Mouse (Mus musculus) midbrain, embryonic 12.5 days (tissue): ENCODE results near the gene Aurkc. TPM values are rescaled to one million over a fixed set of nuclear protein-coding genes. Genes with fewer than 3 reads are reported as not detected.
"Not testable (repeated sequence)": the region's sequence is repeated elsewhere in the genome, so short reads cannot be mapped to it uniquely, and the experiment has no call there.

ENCODE experiments used
- ATAC-seq: fragments of 200-750 bp; cut with Nextera tagmentation; 2 replicates; pipeline ENCODE4 v1.8.0; 2017; ENCODE audit warnings: low read depth, moderate TSS enrichment, moderate library complexity; ENCODE audit not compliant: low FRiP score
- H3K27ac ChIP-seq: fragments of 300-500 bp; sonication (generic); replicated peaks from 2 replicates; pipeline ENCODE4 v1.5.1; 2016; ENCODE audit warnings: mild to moderate bottlenecking
- H3K27me3 ChIP-seq: fragments of 300-500 bp; sonication (generic); 2 replicates; pipeline ENCODE4 v1.6.1; 2016; ENCODE audit warnings: mild to moderate bottlenecking
- H3K36me3 ChIP-seq: fragments of 300-500 bp; sonication (generic); 2 replicates; pipeline ENCODE4 v1.6.1; 2016
- H3K4me1 ChIP-seq: fragments of 300-500 bp; sonication (generic); 2 replicates; pipeline ENCODE4 v1.6.1; 2016
- H3K4me2 ChIP-seq: fragments of 300-500 bp; sonication (generic); replicated peaks from 2 replicates; pipeline ENCODE4 v1.6.1; 2016; ENCODE audit warnings: mild to moderate bottlenecking, moderate library complexity
- H3K4me3 ChIP-seq: fragments of 300-500 bp; sonication (generic); 2 replicates; pipeline ENCODE4 v1.5.1; 2016; ENCODE audit warnings: mild to moderate bottlenecking
- H3K9ac ChIP-seq: fragments of 300-500 bp; sonication (generic); replicated peaks from 2 replicates; pipeline ENCODE4 v1.6.1; 2016; ENCODE audit warnings: mild to moderate bottlenecking, moderate library complexity
- H3K9me3 ChIP-seq: fragments of 300-500 bp; sonication (generic); 2 replicates; pipeline ENCODE4 v1.6.1; 2016; ENCODE audit warnings: mild to moderate bottlenecking
- WGBS: fragments of 180-500 bp; shearing (Covaris S2); methylation state at CpG from one replicate; pipeline ENCODE4 v1.1.7; 2016; 5-methylcytosine and 5-hydroxymethylcytosine counted together
- polyA plus RNA-seq: library from polyadenylated mRNA; unstranded; fragments of >200 nt; fragmentation: Nextera tagmentation; extraction: Ambion mirVana; gene quantifications from 2 replicates; pipeline ENCODE4 v1.2.1, GENCODE M21; 2016

Gene Aurkc
- not detected in 2 replicates for polyA plus RNA-seq

DNA sequence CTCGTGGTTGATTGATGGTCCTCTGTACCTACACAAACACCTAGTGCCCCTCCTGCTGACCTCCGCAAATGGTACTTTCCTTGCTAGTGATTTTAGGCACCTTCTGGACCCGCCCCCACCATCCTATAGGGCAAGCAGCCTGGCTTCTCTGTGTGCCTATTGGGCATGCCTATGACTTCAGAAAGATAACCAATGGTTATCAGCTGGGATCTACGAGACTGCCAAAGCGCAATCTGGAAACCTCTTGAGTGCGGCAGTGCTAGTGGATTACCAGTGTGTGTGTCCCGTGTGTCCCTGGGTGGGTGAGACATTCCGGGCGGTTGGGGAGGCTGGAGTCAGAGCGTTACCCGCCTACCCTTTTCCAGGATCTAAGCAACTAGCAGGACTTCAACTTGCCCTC, at the start of gene Aurkc:
Aurkc (plus strand) TSS at position 50 of the 400 bp plus-strand sequence.
- H3K4me2 ChIP-seq, H3K9me3 ChIP-seq, H3K4me1 ChIP-seq, ATAC-seq, H3K4me3 ChIP-seq, H3K27me3 ChIP-seq, H3K9ac ChIP-seq, H3K36me3 ChIP-seq, H3K27ac ChIP-seq: not testable (repeated sequence)
- WGBS: 83% methylated on average over 11 of the region's 11 CpGs

DNA sequence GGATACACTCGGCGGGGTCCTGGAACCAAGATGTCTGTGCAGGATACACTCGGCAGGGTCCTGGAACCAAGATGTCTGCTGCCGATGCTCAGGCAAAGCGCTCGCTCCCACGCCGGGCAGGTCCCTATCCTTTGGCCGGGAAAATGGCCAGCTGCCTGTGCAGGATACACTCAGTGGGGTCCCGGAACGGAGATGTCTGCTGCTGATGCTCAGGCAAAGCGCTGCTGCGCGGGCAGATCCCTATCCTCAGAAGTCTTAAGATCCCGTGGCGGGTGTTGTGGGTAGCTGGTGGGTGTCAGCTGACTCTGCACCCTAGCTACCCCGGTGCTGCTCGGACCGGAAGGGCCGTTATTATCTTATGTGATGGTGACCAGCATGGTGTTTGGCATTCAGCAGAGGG, 47.0 kb upstream of the Aurkc start:
- not testable (repeated sequence) for H3K4me3 ChIP-seq, ATAC-seq, H3K9me3 ChIP-seq, H3K4me2 ChIP-seq, H3K9ac ChIP-seq, H3K27me3 ChIP-seq, H3K4me1 ChIP-seq, H3K36me3 ChIP-seq, H3K27ac ChIP-seq
- 92% methylated on average over 20 of the region's 20 CpGs for WGBS

- no peaks in the 10 kb centered on the region for H3K27me3 ChIP-seq
- H3K9ac ChIP-seq: no peak overlapping the region
- ATAC-seq: no peak
- no peaks in the 10 kb centered on the region for H3K9me3 ChIP-seq
- no peaks in the 10 kb centered on the region for H3K4me1 ChIP-seq
- H3K4me2 ChIP-seq: no peak overlapping the region
- 87% methylated on average over 4 of the region's 4 CpGs for WGBS
- no peak overlapping the region for H3K4me3 ChIP-seq
- no peaks in the 10 kb centered on the region for H3K36me3 ChIP-seq
- no peak overlapping the region for H3K27ac ChIP-seq
These were observed 38.5 kb upstream of the Aurkc start for GRCm38 (mm10) chr7:6956576-6956975.

GRCm38 (mm10) chr7:6958574-6958973, 36.5 kb upstream of the Aurkc start:
- WGBS: 88% methylated on average over 1 of the region's 1 CpGs
- ATAC-seq: no peak
- H3K4me1 ChIP-seq: no peaks in the 10 kb centered on the region
- no peaks in the 10 kb centered on the region for H3K27me3 ChIP-seq
- no peak overlapping the region for H3K4me2 ChIP-seq
- no peak overlapping the region for H3K9ac ChIP-seq
- H3K9me3 ChIP-seq: no peaks in the 10 kb centered on the region
- H3K27ac ChIP-seq: no peak overlapping the region
- no peaks in the 10 kb centered on the region for H3K36me3 ChIP-seq
- no peak overlapping the region for H3K4me3 ChIP-seq

- WGBS: 100% methylated on average over 1 of the region's 1 CpGs
- Histone ChIP-seq H3K9ac (no peak overlapping the region), H3K36me3 (no peaks in the 10 kb centered on the region), H3K9me3 (peaks cover 7% of the 10 kb centered on the region; the same call in 1 of the 2 replicates), H3K27me3 (no peaks in the 10 kb centered on the region), H3K4me3 (no peak overlapping the region), H3K4me1 (no peaks in the 10 kb centered on the region), H3K27ac (no peak overlapping the region), H3K4me2 (no peak overlapping the region)
- no peak for ATAC-seq
These were observed 21.5 kb upstream of the Aurkc start for GRCm38 (mm10) chr7:6973566-6973965.

GRCm38 (mm10) chr7:6976890-6977289, 18.2 kb upstream of the Aurkc start:
- Histone ChIP-seq H3K4me1 (no peaks in the 10 kb centered on the region), H3K9me3 (peaks cover 7% of the 10 kb centered on the region; the same call in 1 of the 2 replicates), H3K36me3 (no peaks in the 10 kb centered on the region), H3K27ac (no peak overlapping the region), H3K4me3 (no peak overlapping the region), H3K4me2 (no peak overlapping the region), H3K27me3 (no peaks in the 10 kb centered on the region), H3K9ac (no peak overlapping the region)
- WGBS: 92% methylated on average over 19 of the region's 19 CpGs
- no peak for ATAC-seq

DNA sequence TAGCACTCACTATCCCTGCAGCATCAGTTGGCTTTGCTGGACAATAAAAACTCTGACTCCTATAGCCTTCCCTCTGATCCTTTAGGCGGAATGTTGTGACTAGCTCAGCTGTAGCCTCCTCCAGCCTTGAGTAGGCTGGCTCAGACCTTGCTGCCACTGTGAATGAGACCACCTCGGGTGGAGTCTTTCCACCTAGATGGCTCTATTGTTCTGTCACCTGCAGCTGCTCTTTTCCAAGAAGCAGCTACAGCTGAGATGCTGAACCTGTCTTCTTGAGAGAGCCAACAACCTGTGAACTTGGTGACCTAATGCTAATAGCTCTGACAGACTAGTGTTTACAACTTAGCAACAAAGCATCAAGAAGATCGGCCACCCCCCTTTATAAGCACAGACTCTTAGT, 3.8 kb downstream of the Aurkc start:
- H3K4me3 ChIP-seq, H3K27me3 ChIP-seq, H3K36me3 ChIP-seq, H3K4me2 ChIP-seq, ATAC-seq, H3K9me3 ChIP-seq, H3K9ac ChIP-seq, H3K4me1 ChIP-seq, H3K27ac ChIP-seq: not testable (repeated sequence)
- 74% methylated on average over 3 of the region's 3 CpGs for WGBS

DNA sequence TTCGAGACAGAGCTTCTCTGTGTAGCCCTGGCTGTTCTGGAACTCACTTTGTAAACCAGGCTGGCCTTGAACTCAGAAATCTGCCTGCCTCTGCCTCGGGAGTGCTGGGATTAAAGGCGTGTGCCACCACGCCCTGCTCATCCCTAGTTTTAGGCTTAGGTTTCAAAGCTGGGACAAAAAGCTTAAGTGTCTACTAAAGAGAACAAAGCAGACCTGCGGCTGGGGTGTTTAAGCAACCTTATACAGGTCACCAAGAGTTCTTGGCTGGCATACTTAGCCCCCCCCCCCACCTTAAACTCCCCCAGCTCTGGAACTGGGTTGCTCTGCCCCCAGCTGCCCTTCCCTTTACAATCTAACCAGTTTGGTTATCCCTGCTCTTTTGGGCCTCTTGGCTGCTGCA, 10.3 kb downstream of the Aurkc start:
- not testable (repeated sequence) for H3K4me2 ChIP-seq, H3K4me3 ChIP-seq, H3K27me3 ChIP-seq, H3K36me3 ChIP-seq, H3K9ac ChIP-seq, H3K27ac ChIP-seq, H3K9me3 ChIP-seq, ATAC-seq, H3K4me1 ChIP-seq
- 69% methylated on average over 5 of the region's 5 CpGs for WGBS

DNA sequence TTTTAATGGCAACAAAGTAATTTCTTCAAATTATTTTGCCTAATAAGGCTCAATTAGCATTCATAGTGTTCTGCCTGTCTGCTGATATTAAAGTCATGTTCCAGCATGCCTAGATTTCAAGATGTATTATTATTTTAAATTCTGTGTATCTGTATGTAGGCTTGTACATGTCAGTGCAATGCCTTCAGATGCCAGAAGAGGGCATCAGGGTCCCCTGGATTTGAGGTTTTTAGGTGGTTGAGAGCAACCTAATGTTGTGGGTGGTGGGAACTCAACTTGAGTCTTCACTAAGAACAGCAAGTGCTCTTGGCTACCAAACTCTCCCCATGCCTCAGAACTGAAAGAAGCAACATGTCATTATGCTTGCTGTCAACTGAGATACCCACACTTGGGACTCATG, 32.3 kb downstream of the Aurkc start:
- Histone ChIP-seq H3K9ac (no peak overlapping the region), H3K27me3 (no peaks in the 10 kb centered on the region), H3K36me3 (no peaks in the 10 kb centered on the region), H3K27ac (no peak overlapping the region), H3K4me3 (no peak overlapping the region), H3K9me3 (peaks cover 15% of the 10 kb centered on the region; the same call in 1 of the 2 replicates), H3K4me2 (no peak overlapping the region), H3K4me1 (no peaks in the 10 kb centered on the region)
- no peak for ATAC-seq

DNA sequence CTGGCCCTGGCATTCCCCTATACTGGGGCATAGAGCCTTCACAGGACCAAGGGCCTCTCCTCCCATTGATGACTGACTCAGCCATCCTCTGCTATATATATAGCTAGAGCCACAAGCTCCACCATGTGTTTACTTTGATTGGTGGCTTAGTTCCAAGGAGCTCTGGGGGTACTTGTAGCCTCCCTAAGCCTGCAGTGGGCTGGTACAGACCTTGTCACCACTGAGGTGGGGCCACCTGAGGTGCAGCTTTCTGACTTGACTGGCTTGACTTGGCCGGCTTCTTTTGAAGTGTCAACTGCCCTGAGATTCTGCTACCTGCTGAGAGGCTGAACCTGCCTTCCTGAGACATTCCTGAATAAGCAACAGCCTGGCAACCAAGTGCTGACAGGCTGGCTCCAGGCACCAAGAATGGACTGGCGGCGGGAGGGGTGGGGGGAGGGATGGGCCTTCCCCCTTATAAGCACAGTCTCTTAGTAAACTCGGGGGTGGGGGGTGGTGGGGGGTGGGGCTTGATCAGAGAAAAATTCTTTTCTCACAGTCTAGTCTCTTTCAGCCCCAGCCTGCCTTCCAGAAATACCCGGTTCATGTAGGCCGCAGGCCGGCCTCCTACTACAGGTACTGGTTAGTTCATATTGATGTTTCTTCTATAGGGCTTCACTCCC, 54.7 kb downstream of the Aurkc start:
- not testable (repeated sequence) for H3K9ac ChIP-seq, H3K27ac ChIP-seq, H3K4me1 ChIP-seq, H3K4me3 ChIP-seq, H3K36me3 ChIP-seq, H3K9me3 ChIP-seq, ATAC-seq, H3K27me3 ChIP-seq, H3K4me2 ChIP-seq
- 54% methylated on average over 7 of the region's 7 CpGs for WGBS

Other genes with a start within 250 kb of the Aurkc start
- 15.7 and 17.2 TPM in 2 replicates for gene Zfp954, start 126.2 kb downstream of the Aurkc start, polyA plus RNA-seq
- gene Zfp773, start 141.5 kb downstream of the Aurkc start, polyA plus RNA-seq: 12.1 and 14.9 TPM in 2 replicates
- gene Zfp418, start 176.0 kb downstream of the Aurkc start, polyA plus RNA-seq: 3.3 and 3.9 TPM in 2 replicates
- gene Zfp772, start 214.7 kb downstream of the Aurkc start, polyA plus RNA-seq: 9.4 and 9.7 TPM in 2 replicates